Mouse (Mus musculus): ENCODE data around the gene Zfp213.

GRCm38 (mm10) chr17:23546333-23546701, 17.7 kb downstream of the Zfp213 start:
- TF ChIP-seq CTCF (conservative IDR thresholded peaks at IDR 0.05; ENCODE audit: low read length) (no peak), NANOG (IDR thresholded peaks at IDR 0.05; ENCODE audit: borderline replicate concordance, low read length) (no peak)
